Mouse (Mus musculus) midbrain, embryonic 16.5 days (tissue): ENCODE data around the gene Morf4l1. TPM values are rescaled to one million over a fixed set of nuclear protein-coding genes. Genes with fewer than 3 reads are reported as not detected.

ENCODE experiments used
- polyA plus RNA-seq: library from polyadenylated mRNA; unstranded; fragments of >200 nt; fragmentation: Nextera tagmentation; extraction: Ambion mirVana; gene quantifications from 2 replicates; pipeline ENCODE4 v1.2.1, GENCODE M21; 2015

The Morf4l1 gene
- polyA plus RNA-seq, 1 experiment from 2014 or later: 665 TPM

Other genes starting within 250 kb of the Morf4l1 start
- 5.6 and 9.9 TPM in 2 replicates for gene Rasgrf1, start 204.9 kb downstream of the Morf4l1 start, polyA plus RNA-seq
- gene Ctsh, start 60.6 kb downstream of the Morf4l1 start, polyA plus RNA-seq: 20.0 and 25.2 TPM in 2 replicates
- gene Adamts7, start 48.3 kb upstream of the Morf4l1 start, polyA plus RNA-seq: 7.0 and 8.8 TPM in 2 replicates
- 6.3 and 7.3 TPM in 2 replicates for gene Tbc1d2b, start 156.0 kb upstream of the Morf4l1 start, polyA plus RNA-seq